Mouse (Mus musculus) adrenal gland, adult 8-10 months (tissue): ENCODE measurements around the gene Kmt2b. TPM values are rescaled to one million over a fixed set of nuclear protein-coding genes. Genes with fewer than 3 reads are reported as not detected.

ENCODE experiments used
- DNase-seq: peaks from one replicate; pipeline ENCODE4 v3.0.0; 2022
- total RNA-seq, 4 experiments: library from RNA; stranded (reverse); gene quantifications; 2 replicates each; pipeline ENCODE4 v1.2.4; 2022

The Kmt2b gene
- 10 to 100 TPM; 36.8 to 65.3 (median 57.0) TPM for total RNA-seq

GRCm38 (mm10) chr7:30588676-30589434 lies at the start of gene Kmt2b:
Gene Kmt2b (minus strand): TSS chr7:30588726.
- DNase-seq: peak; percentile 98

- no peak for DNase-seq
Measured at GRCm38 (mm10) chr7:30636395-30636794, 47.9 kb upstream of the Kmt2b start.

DNA sequence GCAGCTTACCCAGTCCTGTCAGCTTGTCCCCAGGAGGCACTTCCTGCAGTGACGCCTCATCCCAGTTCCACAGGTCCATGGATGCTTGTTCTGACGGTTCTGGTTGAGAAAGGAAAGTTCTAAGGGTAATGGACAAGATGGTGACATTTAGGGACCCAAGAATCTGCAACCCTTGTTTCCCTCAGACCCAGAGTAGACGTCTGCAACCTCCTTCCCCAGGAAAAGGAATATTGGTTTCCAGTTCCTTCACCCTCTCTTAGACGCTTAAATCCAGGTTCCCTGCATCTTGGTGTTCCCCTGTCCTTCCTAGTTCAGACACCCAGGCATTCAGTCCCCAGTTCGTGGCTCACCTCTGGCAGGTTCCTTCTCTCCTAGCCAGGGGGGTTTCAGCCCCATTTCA lies 47.2 kb upstream of the Kmt2b start, which contains the start of gene Etv2:
Etv2 (minus strand) TSS at position 101 of the 400 bp plus-strand sequence.
- DNase-seq: no peak

DNA sequence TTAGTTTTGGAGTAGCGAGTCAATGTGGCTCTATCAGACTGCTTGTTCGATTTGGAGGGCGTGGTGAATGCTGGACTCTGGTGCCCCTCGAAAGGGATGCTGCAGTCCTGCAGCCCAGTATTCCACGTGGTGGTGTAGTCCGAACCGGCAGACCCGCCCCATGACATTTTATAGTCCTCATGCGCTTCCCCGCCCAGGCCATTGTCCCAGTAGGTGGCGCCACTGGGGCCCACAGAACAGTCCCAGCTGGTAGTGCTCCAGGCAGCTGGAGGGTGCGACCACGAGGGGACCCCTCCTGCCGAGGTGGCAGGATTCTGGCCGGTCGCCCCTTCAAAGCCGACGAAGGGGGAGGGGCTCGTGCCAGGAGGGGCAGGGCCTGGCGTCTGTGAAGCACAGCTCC lies 46.1 kb upstream of the Kmt2b start:
- no peak for DNase-seq

- DNase-seq: no peak
Measured at GRCm38 (mm10) chr7:30633762-30634412, 45.4 kb upstream of the Kmt2b start.

GRCm38 (mm10) chr7:30629013-30629412 lies 40.5 kb upstream of the Kmt2b start:
- DNase-seq: no peak

DNA sequence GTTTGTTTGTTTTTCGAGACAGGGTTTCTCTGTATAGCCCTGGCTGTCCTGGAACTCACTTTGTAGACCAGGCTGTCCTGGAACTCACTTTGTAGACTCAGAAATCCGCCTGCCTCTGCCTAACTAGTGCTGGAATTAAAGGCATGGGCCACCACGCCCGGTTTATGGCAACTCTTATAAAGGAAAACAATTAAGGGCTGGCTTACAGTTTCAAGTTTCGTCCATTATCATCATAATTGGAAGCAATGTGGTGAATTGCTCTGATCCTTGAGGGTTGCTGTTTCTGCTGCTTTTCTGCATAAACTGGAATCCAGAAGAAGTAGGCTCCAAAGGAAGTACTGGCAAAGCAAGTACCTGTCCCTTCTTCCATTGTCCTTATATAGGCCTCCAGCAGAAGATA lies 38.1 kb upstream of the Kmt2b start:
- DNase-seq: no peak

DNA sequence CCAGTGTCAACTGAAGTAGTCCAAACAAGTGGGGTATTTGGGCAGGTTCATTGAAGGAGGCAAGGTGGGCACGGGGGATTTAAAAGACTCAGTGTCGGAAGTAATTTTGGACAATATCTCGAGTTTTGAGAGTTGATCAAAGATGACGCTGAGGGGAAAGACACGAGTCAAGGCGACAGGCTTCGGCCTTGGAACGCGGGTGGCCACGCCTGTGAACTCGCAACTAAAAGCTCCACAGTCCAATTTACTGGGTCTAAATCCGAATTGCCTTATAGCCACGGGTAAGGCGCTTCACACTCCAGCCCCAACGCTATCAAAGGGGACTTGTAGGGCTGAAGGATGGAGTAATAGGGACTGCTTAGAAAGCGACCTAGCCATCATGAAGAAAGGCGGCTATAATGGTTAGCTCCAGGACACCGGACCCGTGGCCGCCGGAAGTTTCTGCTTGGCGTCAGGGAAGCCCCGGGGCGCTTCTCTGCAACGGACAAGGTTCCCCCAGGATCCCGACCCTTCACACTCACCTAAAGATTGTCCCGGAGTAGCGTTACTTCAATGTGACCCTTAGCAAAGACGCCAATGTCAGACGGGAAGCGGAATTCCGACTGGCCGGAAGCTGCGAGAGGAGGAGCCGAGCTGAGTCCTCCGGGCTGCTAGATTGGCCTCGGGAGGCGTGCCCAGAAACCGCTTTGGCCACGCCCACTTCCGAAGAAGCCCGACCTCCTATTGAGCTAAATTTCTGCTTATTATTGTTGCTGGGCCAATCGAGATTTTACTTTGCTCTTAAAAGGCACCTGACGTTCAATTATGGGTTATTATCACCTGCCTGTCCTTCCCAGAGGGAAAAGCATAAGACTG lies 37.2 kb upstream of the Kmt2b start, which contains the start of gene Cox6b1:
Cox6b1 (minus strand) TSS at position 622 of the 855 bp plus-strand sequence.
- peak; percentile 83 for DNase-seq

DNA sequence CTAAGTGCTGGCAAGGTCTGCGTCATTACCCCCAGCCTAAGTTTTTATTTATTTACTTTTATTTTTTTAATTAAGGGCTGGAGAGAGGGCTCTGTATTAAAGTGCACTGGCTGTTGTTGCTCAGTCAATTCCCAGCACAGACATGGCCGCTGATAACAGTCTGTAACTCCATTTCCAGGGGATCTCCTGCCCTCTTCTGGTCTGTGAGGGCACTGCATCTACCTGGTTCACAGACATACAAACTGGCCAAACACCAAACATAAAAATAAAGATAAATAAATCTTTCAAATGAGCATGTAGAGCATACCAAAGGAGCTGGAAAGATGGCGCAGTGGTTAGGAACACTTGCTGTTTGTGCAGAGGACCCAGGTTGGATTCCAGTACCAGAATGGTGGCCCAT lies 30.7 kb upstream of the Kmt2b start:
- DNase-seq: no peak

DNA sequence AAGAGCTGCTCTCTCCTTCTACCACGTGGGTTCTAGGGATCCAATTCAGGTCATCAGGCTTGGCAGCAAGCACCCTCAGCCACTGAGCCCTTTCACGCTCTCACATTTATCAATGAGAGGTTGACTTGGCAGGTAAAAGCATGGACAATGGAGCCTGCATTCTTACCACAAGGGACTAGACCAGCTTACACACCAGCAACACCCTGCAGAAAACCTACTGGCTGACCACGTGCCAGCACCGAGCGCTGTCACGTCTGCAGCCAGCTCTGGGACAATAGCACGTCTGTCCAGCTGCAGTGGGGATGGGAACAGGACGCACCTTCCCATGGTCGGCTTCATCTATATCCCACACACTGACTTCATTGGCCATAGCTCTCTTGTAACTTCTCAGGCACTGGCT lies 30.1 kb upstream of the Kmt2b start:
- DNase-seq: no peak

DNA sequence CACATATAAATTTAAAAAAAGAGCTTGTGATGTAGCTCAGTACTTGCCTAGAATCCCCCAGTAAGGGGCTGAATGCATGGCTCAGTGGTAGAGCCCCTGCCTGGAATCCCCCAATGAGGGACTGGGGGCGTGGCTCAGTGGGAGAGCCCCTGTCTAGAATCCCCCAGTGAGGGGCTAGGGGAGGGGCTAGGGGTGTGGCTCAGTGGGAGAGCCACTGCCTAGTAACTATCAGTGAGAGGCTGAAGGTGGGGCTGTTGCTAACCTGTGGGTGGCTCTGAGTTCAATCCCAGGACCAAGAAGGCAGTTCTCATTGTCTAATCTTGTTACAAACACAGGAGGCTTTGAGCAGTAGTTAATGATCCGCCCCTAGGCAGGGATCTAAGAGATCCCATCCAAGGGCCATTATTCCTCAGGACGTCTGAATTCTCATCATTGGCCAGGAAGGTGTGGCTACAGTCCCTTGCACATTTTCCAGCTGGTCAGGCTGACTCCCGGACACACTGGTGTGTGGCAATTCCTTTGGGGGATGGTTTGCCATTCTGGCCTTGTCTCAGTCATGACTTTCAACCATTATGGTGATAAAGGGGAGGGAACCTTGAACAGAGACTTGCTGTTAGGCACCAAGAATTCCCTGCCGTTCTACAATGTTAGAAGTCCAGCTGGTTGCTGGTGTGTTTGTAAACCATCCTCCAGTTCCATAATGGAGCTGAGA lies 26.7 kb upstream of the Kmt2b start:
- peak; percentile 68 for DNase-seq

GRCm38 (mm10) chr7:30614454-30614853 lies 25.9 kb upstream of the Kmt2b start:
- no peak for DNase-seq

DNA sequence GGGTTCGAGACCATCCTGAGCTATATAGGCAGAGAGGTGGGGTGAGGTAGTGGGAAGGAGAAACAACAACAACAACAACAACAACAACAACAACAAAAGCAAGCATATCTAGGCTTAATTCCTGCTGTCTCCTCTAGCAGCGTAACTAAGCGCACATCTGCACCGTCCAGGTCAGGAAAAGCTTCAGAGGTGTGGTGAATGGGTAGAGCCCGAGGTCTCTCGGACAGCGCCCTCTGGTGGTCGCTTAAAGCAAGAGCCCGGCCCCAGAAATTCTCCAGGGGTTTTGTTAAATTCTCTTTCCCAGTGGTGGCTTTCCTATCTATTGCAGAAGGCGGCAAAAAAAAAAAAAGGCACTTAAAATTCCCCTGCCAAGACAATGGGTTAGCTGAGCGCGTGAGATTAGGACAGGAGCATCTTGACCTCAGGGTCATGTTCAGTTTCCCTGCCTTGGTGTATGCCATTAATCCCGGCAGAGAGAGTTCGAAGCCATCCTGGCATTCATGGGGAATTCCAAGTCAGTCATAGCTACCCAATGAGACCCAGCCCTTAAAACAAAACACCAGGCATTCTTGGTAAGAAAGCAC lies 25.1 kb upstream of the Kmt2b start:
- no peak for DNase-seq

DNA sequence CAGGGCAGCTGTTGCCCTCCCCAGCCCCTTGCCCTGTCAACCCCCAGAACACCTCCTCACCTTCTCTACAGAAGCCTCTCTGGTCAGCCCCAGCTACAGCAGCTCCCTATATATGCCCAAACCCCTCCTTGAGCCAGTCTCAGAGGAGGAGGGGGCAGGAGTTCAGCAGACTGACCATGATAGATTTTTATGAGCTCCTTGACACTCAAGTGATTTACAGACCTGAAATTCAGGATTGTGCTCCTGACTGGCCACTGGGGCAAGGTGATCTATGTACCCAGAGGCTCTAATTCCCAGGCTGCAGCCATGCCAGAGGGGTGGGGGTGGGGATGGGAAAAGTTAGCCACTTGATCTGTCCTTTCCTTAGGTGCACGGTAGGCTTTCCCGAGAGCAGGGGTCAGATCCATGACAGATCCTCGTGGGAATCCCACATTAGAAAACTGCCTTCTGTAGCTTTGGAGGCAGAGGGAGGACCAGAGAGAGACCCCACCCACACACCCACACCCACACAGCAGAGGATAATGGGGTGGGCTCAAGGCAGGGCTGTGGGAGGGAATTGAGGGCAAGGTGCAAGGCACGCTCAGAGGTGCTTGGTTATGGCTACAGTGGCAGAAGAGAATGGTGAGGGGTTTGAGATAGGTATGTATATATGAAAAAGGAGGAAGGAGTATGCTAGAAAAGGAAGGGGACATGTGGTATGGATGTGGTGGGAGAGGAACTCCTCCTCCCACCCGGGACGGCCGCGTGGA lies 24.3 kb upstream of the Kmt2b start, which contains the start of gene Upk1a:
Upk1a (minus strand) TSS at position 194 of the 749 bp plus-strand sequence.
- DNase-seq: no peak

DNA sequence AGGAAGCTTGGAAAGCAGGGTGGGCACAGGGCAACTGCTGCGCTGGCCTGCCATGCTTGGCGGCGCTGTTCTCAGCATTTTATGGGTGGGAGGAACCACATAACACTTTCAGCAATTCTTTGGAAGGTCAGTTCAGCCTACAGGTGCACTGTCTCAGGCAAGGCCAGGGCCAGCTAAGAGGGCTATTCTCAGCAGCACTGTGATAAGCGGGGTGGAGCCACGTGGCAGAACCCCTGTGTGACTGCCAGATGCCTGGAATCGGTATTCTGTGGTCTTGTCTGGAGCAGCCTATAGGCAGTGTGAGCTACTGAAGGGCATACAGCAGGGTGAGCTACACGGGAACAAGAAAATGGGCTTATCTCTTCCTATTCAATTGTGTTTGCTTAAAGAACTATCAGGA lies 21.5 kb upstream of the Kmt2b start:
- DNase-seq: no peak

- no peak for DNase-seq
Measured at GRCm38 (mm10) chr7:30608476-30608875, 19.9 kb upstream of the Kmt2b start.

DNA sequence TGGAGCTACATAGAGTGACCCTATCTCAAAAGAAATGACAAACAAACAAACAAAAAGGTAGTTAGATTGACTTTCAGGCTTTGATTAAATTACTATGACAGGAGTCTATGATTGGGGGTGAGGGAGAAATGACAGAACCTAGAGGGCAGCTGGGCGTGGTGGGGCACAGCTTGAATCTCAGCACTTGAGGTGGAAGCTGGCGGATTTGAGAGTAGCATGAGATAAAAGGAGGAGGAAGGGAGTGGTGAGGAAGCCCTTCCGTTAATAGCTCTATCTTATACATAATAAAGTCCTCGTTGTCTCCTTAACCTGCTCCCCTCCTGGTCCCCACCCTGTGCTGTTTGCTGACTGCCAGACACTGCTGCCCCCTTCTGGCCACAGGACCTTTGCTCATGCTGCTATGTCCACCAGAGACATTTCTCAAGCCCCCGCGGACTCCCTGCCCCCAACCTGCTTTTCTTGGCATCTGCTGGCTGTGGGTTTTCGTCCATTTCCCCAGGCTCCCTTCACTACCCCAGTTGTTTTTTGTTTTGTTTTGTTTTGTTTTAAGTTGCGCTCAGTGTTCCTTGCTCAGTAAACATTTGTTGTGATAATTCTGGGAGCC lies 19.3 kb upstream of the Kmt2b start:
- no peak for DNase-seq

DNA sequence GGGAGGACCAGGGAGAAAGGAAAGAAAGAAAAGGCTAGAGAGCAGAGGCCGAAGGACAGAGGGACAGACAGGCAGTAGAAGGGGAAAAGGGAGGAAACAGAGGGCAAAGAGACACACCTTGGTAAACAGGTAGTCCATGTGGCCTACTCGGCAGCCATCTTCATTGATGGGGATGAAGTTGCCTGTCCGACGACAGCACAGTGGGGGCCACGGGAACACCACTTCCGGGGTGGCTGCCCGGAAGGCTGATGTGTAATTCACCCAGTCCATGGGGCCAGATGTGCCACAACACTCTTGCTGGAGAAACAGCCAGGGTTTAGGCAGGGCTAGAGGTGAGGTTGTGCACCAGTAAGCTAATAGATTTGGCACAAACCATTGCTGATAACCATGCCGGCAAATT lies 16.4 kb upstream of the Kmt2b start:
- no peak for DNase-seq

DNA sequence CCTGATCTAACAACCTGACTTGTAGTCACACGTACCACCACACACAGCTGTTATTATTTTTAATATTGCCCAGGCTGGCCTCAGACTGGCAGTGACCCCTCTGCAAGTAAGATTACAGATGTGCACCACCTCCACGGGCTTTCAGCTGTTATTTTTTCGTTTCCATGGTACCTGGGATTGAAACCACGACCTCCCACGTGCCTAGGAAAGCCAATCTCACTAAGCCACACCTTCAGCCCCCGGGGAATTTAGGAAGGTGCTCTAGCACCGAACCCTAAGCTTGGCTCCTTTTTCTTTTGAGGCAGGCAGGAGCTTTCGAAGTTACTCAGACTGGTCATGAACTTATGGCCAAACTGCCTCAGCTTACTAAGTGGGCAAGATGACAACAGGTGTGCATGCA lies 15.9 kb upstream of the Kmt2b start:
- no peak for DNase-seq

DNA sequence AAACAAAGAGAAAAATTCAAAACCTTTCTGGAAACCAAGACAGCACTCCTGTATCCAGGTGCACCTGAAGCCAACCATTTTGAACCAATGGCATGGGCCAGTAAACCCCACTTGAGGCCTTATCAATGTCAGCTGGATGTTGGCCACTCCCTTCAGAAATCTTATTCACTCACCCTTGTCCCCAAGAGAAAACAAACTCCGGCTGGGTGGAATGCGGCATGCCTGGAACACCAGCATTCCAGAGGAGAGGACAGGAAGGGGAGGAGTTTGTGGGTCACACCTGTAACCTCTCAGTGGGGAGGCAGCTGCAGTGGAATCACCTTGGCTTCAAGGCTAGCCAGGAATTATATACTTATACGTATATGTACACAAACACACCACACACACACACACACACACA lies 14.1 kb upstream of the Kmt2b start:
- no peak for DNase-seq

GRCm38 (mm10) chr7:30600651-30601050 lies 12.1 kb upstream of the Kmt2b start:
- no peak for DNase-seq
